16 mouse cellular contexts compared by ENCODE assay signal in the genomic region with DNA sequence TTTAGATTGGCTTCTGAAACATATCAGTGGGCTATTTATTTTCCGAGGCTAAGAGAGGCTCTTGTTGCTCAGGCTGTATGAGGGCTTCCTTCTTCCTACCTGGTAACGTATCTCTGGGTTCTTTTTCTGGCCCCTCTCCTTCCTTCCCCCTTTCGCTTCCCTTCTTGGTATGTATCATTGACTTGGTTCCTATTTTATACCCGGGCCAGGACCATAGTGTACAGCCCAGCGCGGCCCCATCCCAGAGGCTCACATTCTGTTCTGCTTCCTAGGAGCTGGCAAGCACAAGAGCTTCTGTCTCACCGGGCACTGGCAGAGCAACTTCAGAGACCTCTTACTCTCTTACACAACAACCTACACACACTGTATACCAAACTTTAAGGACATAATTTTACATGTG.
DNase-seq lines count a peak whose midpoint lies in the region; ATAC-seq lines count a peak whose summit lies in the region.
"Had no signal": no experiment of that assay in that cellular context is flagged by ENCODE, and none has a peak within 500 bp of the region (broad histone marks: within the 10 kb centered on the region; RNA-seq: fewer than 3 reads in every experiment).

No protein-coding gene starts in this region.

- ATAC-seq in heart, embryonic 11.5 days (replicated peaks; ENCODE audit: insufficient number of reproducible peaks, low FRiP score, low TSS enrichment) = no peak
- ATAC-seq in hematopoietic stem cell, adult 5-6 weeks (replicated peaks in 1 of 2; ENCODE audit: insufficient read depth in 1 of 2, low FRiP score in 2 of 2, low TSS enrichment in 1 of 2, low read depth in 1 of 2, poor library complexity in 2 of 2, severe bottlenecking in 2 of 2) = peak; percentile 42 to 50; a peak in 3 of 4 replicates
- ATAC-seq in midbrain, embryonic 15.5 days (replicated peaks) = no peak
- ATAC-seq: forebrain, embryonic 15.5 days; inflammation-experienced regulatory T-cells, adult 6 months had no signal

- no peaks in the 10 kb centered on the region for H3K9me3 ChIP-seq in heart, embryonic 11.5 days (replicated peaks; ENCODE audit: control insufficient read depth, low read length)
- H3K9me3 ChIP-seq in midbrain, embryonic 15.5 days = no peaks in the 10 kb centered on the region
- H3K9me3 ChIP-seq: forebrain, embryonic 15.5 days; hindbrain, embryonic 10.5 days; limb, embryonic 10.5 days; liver, embryonic 15.5 days; neural tube, embryonic 13.5 days had no signal

- no peaks in the 10 kb centered on the region for H3K27me3 ChIP-seq in heart, embryonic 11.5 days (ENCODE audit: control insufficient read depth, insufficient read depth, low read length)
- peaks cover 10% of the 10 kb centered on the region; the same call in 1 of the 2 replicates for H3K27me3 ChIP-seq in midbrain, embryonic 15.5 days (replicated peaks)

- peaks cover 5% of the 10 kb centered on the region; the same call in 1 of the 2 replicates for H3K4me1 ChIP-seq in heart, embryonic 11.5 days (ENCODE audit: control insufficient read depth, insufficient read depth, low read length)
- H3K4me1 ChIP-seq in midbrain, embryonic 15.5 days = peaks cover 12% of the 10 kb centered on the region; the same call in 1 of the 2 replicates

- no peak overlapping the region for H3K4me3 ChIP-seq in heart, embryonic 11.5 days (ENCODE audit: low read depth, low read length)
- no peak overlapping the region for H3K4me3 ChIP-seq in midbrain, embryonic 15.5 days
- H3K4me3 ChIP-seq: forebrain, embryonic 15.5 days; hindbrain, embryonic 10.5 days; limb, embryonic 10.5 days; liver, embryonic 15.5 days; neural tube, embryonic 13.5 days had no signal

- 73% methylated on average over 7 of the region's 7 CpGs for WGBS in heart, embryonic 11.5 days (ENCODE audit: insufficient replicate concordance)
- 92% methylated on average over 7 of the region's 7 CpGs for WGBS in midbrain, embryonic 15.5 days

- DNase-seq in heart, adult 8-10 months (ENCODE audit: low spot score) = peak; percentile 35
- DNase-seq in lung, postnatal 36 days = peak; percentile 49
- no peak for DNase-seq in lung, postnatal 10 days
- peak; percentile 35 for DNase-seq in telencephalon, adult 2 months (ENCODE audit: low read depth, low spot score)
- DNase-seq: cerebellum, adult 11-12 months; thymus, adult 18-20 months had no signal

- H3K9ac ChIP-seq in heart, embryonic 11.5 days (ENCODE audit: low read depth, low read length) = no peak overlapping the region
- H3K9ac ChIP-seq in midbrain, embryonic 15.5 days = no peak overlapping the region
- H3K9ac ChIP-seq: forebrain, embryonic 15.5 days; liver, embryonic 15.5 days; neural tube, embryonic 13.5 days had no signal

- H3K4me2 ChIP-seq in heart, embryonic 11.5 days = no peak overlapping the region
- no peak overlapping the region for H3K4me2 ChIP-seq in midbrain, embryonic 15.5 days
- H3K4me2 ChIP-seq: forebrain, embryonic 15.5 days; liver, embryonic 15.5 days; midbrain, embryonic 11.5 days; neural tube, embryonic 13.5 days had no signal

- no peak overlapping the region for H3K27ac ChIP-seq in heart, embryonic 11.5 days (ENCODE audit: low read depth, low read length)
- no peak overlapping the region for H3K27ac ChIP-seq in midbrain, embryonic 15.5 days
- H3K27ac ChIP-seq: forebrain, embryonic 15.5 days; hindbrain, embryonic 10.5 days; limb, embryonic 10.5 days; liver, embryonic 15.5 days; neural tube, embryonic 13.5 days had no signal

- no peaks in the 10 kb centered on the region for H3K36me3 ChIP-seq in heart, embryonic 11.5 days (ENCODE audit: control insufficient read depth, insufficient read depth, low read length)
- no peaks in the 10 kb centered on the region for H3K36me3 ChIP-seq in midbrain, embryonic 15.5 days (replicated peaks)
- H3K36me3 ChIP-seq: forebrain, embryonic 15.5 days; hindbrain, embryonic 10.5 days; limb, embryonic 10.5 days; liver, embryonic 15.5 days; neural tube, embryonic 13.5 days had no signal

Comparison
In these comparisons a context has a peak if more than half of its experiments do, and no peak if none do; other contexts are left out.
1. ATAC-seq: peak in hematopoietic stem cell, adult 5-6 weeks (2 of 2); none in heart, embryonic 11.5 days (single experiment) and midbrain, embryonic 15.5 days (single experiment).